Mouse (Mus musculus): Measurements from ENCODE around the gene Fubp1.

DNA sequence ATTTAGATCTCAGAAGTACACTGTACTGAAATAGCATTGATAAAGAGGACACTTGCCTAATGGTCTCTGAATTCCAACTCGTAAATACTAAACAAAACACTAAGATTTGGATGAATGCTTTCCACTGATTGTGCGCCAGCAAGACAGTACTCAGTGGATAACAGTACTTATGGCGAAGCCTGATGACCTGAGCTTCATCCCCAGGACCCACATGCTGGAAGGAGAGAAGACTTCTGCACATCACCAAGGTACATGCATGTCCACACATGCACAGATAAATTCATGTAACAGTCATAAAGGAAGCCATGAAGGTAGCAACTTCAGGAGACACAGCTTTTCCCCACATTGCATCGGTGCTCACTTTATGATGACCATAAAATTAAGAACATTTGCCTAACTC lies 31.4 kb upstream of the Fubp1 start:
- TF ChIP-seq CTCF (IDR thresholded peaks at IDR 0.05): no peak
- TF ChIP-seq EP300 (IDR thresholded peaks at IDR 0.05): no peak
